Mouse (Mus musculus) liver, embryonic 14 days (tissue): ENCODE data around the gene Slc25a44. TPM values are rescaled to one million over a fixed set of nuclear protein-coding genes. Genes with fewer than 3 reads are reported as not detected.

ENCODE experiments used
- polyA plus RNA-seq: library from polyadenylated mRNA; depleted of rRNA; stranded (reverse); fragments of >200 nt; gene quantifications from 2 replicates; pipeline ENCODE4 v1.2.3, GENCODE M21; 2012; rRNA removed

Gene Slc25a44
- polyA plus RNA-seq = 7.5 and 8.9 TPM in 2 replicates

GRCm38 (mm10) chr3:88424605-88425329 lies at the start of gene Slc25a44:
Slc25a44 (minus strand) TSS chr3:88425139.

GRCm38 (mm10) chr3:88460983-88461696 lies 36.2 kb upstream of the Slc25a44 start, which contains the start of gene Sema4a:
Sema4a (minus strand) TSS chr3:88461182.

GRCm38 (mm10) chr3:88409741-88410644 lies 14.9 kb downstream of the Slc25a44 start, which contains the start of gene Pmf1:
Pmf1 (minus strand) TSS chr3:88410331.

GRCm38 (mm10) chr3:88384364-88384763 lies 40.6 kb downstream of the Slc25a44 start, which contains the start of gene Bglap:
Bglap (minus strand) TSS chr3:88384464.

GRCm38 (mm10) chr3:88378599-88378998 lies 46.3 kb downstream of the Slc25a44 start, which contains the start of gene Bglap2:
Bglap2 (minus strand) TSS chr3:88378699.

GRCm38 (mm10) chr3:88372643-88373042 lies 52.3 kb downstream of the Slc25a44 start, which contains the start of gene Bglap3:
Bglap3 (minus strand) TSS chr3:88372743.

GRCm38 (mm10) chr3:88364337-88364736 lies 60.6 kb downstream of the Slc25a44 start, which contains the start of gene Paqr6:
Paqr6 (plus strand) TSS chr3:88364584.

Other genes with a start within 250 kb of the Slc25a44 start
- 5.2 and 5.9 TPM in 2 replicates for gene Rhbg, start 170.4 kb downstream of the Slc25a44 start, polyA plus RNA-seq
- 0.05 TPM in 1 of 2 replicates, not detected in the other for gene Gm38392, start 137.9 kb downstream of the Slc25a44 start, polyA plus RNA-seq
- 2.3 TPM in 2 replicates for gene Tsacc, start 128.1 kb downstream of the Slc25a44 start, polyA plus RNA-seq
- 184 and 203 TPM in 2 replicates for gene Cct3, start 128.0 kb downstream of the Slc25a44 start, polyA plus RNA-seq
- gene Glmp, start 100.1 kb downstream of the Slc25a44 start, polyA plus RNA-seq = 25.8 and 30.1 TPM in 2 replicates
- gene Tmem79, start 89.0 kb downstream of the Slc25a44 start, polyA plus RNA-seq = 0.53 and 0.83 TPM in 2 replicates
- gene Smg5, start 88.9 kb downstream of the Slc25a44 start, polyA plus RNA-seq = 31.8 and 36.4 TPM in 2 replicates
- 6.3 and 7.4 TPM in 2 replicates for gene Paqr6, start 60.6 kb downstream of the Slc25a44 start, polyA plus RNA-seq
- 0.31 and 0.45 TPM in 2 replicates for gene Bglap3, start 52.4 kb downstream of the Slc25a44 start, polyA plus RNA-seq
- not detected in 2 replicates for gene Bglap2, start 46.4 kb downstream of the Slc25a44 start, polyA plus RNA-seq
- gene Bglap, start 40.7 kb downstream of the Slc25a44 start, polyA plus RNA-seq = not detected in 2 replicates
- gene Pmf1, start 14.8 kb downstream of the Slc25a44 start, polyA plus RNA-seq = 57.8 and 64.4 TPM in 2 replicates
- gene Sema4a, start 36.0 kb upstream of the Slc25a44 start, polyA plus RNA-seq = 11.0 and 13.4 TPM in 2 replicates
- 62.2 and 64.1 TPM in 2 replicates for gene Lmna, start 84.8 kb upstream of the Slc25a44 start, polyA plus RNA-seq
- 1.2 and 1.3 TPM in 2 replicates for gene Mex3a, start 107.3 kb upstream of the Slc25a44 start, polyA plus RNA-seq
- gene Rab25, start 123.2 kb upstream of the Slc25a44 start, polyA plus RNA-seq = 0.12 and 0.32 TPM in 2 replicates
- 70.8 and 71.2 TPM in 2 replicates for gene Lamtor2, start 127.9 kb upstream of the Slc25a44 start, polyA plus RNA-seq
- gene Ubqln4, start 128.6 kb upstream of the Slc25a44 start, polyA plus RNA-seq = 21.4 and 23.9 TPM in 2 replicates
- 151 and 178 TPM in 2 replicates for gene Ssr2, start 150.7 kb upstream of the Slc25a44 start, polyA plus RNA-seq
- gene Arhgef2, start 180.8 kb upstream of the Slc25a44 start, polyA plus RNA-seq = 8.0 and 11.1 TPM in 2 replicates
- not detected in 2 replicates for gene Rxfp4, start 228.0 kb upstream of the Slc25a44 start, polyA plus RNA-seq